Mouse (Mus musculus): Measurements from ENCODE around the gene 4933425L06Rik. TPM values are rescaled to one million over a fixed set of nuclear protein-coding genes. Genes with fewer than 3 reads are reported as not detected.

4933425L06Rik gene
- total RNA-seq, 2 experiments from 2014 or later, result not detected

GRCm38 (mm10) chr13:105150006-105150405 is 68.1 kb downstream of the 4933425L06Rik start:
- H3K4me3 ChIP-seq, result no peak overlapping the region
- DNase-seq, result peak; percentile 23
- H3K27ac ChIP-seq, result no peak overlapping the region
- intact Hi-C loops (cut with DNase I), result no loop called here
- TF ChIP-seq CTCF (IDR thresholded peaks at IDR 0.05), result no peak

GRCm38 (mm10) chr13:105153955-105154354 is 72.0 kb downstream of the 4933425L06Rik start:
- Histone ChIP-seq H3K4me3 (no peak overlapping the region), H3K27ac (no peak overlapping the region)
- TF ChIP-seq CTCF (IDR thresholded peaks at IDR 0.05), result peak; percentile 43; the same call in 1 of the 2 replicates
- DNase-seq, result peak; percentile 30
- intact Hi-C loops (cut with DNase I), result no loop called here

GRCm38 (mm10) chr13:105165441-105165840 is 83.5 kb downstream of the 4933425L06Rik start:
- Histone ChIP-seq H3K4me3 (no peak overlapping the region), H3K27ac (no peak overlapping the region)
- no peak for TF ChIP-seq CTCF (IDR thresholded peaks at IDR 0.05)
- no peak for DNase-seq
- intact Hi-C loops (cut with DNase I), result no loop called here

Other genes starting within 250 kb of the 4933425L06Rik start
- gene Shisal2b, start 218.2 kb upstream of the 4933425L06Rik start, total RNA-seq (2021), result under 1 TPM in 1 of 2 experiments, not detected in 1; 0.56 TPM
- gene Rgs7bp, start 27.2 kb upstream of the 4933425L06Rik start, total RNA-seq (2021), result under 1 TPM; 0.48 to 0.70 TPM
- under 1 TPM in 1 of 2 experiments, not detected in 1; 0.14 TPM for gene Rnf180, start 212.7 kb downstream of the 4933425L06Rik start, total RNA-seq (2021)

Data from gastrocnemius, adult 2 months (tissue).